Mouse (Mus musculus) erythroblast, embryonic 14.5 days (primary cell): ENCODE measurements around the gene Ano10.

Experiments
- GATA1 ChIP-seq: IDR thresholded peaks from 2 replicates; pipeline ENCODE4 v1.6.1; 2012; ENCODE audit warnings: low read length, inconsistent platforms, mixed read lengths
- TAL1 ChIP-seq: IDR thresholded peaks from 3 replicates; pipeline ENCODE4 v1.6.1; 2012; ENCODE audit warnings: low read length, inconsistent platforms, mixed read lengths

DNA sequence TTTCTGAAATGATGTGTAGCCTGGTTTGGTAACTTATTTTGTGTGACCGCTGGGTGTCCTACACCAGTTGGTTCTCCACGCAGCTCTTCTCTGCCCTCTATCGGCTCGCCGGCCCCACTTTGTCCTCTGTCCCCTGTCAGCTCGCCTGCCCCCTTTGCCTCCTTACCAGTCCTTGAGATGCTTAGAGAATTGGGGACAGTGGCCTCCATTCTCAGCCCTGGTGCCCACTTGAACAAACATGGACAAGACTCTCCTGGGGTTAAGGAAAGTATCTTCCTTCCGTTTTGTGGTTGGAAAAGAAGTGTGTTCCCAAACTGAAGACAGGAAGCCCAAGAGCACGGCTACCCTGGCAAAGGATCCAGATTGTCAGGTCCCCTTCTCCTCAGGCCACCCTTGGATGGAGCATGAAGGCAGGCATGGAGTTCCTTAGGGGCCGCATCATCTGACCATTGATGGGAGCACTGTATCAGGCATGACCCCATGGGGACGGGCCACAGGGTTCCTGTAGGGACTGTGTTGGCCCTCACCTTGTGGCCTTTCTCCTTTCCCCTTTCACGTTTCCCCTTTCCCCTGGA is 121.5 kb downstream of the Ano10 start:
- TF ChIP-seq GATA1 (no peak), TAL1 (no peak)
